Mouse (Mus musculus): Measurements from ENCODE around the gene Elf2. TPM values are rescaled to one million over a fixed set of nuclear protein-coding genes. Genes with fewer than 3 reads are reported as not detected.
"Not testable (repeated sequence)": the region's sequence is repeated elsewhere in the genome, so short reads cannot be mapped to it uniquely, and the experiment has no call there.

Elf2 gene
- polyA plus RNA-seq, 1 experiment from 2014 or later = 50.7 TPM

GRCm38 (mm10) chr3:51327429-51327797 lies 13.1 kb downstream of the Elf2 start:
- Histone ChIP-seq H3K4me2 (no peak overlapping the region), H3K9ac (no peak overlapping the region), H3K27ac (replicated peaks) (no peak overlapping the region), H3K36me3 (peaks cover 23% of the 10 kb centered on the region), H3K27me3 (replicated peaks) (no peaks in the 10 kb centered on the region), H3K4me1 (peaks cover 16% of the 10 kb centered on the region), H3K9me3 (0 out of 2 replicates have a peak, but pooled peaks cover 5% of the 10 kb centered on the region), H3K4me3 (no peak overlapping the region)
- 92% methylated on average over 5 of the region's 5 CpGs for WGBS
- ATAC-seq (ENCODE audit: extremely low read depth, insufficient number of reproducible peaks, low FRiP score, low TSS enrichment) = no peak

- ATAC-seq (ENCODE audit: extremely low read depth, insufficient number of reproducible peaks, low FRiP score, low TSS enrichment) = no peak
- Histone ChIP-seq H3K4me1 (peaks cover 16% of the 10 kb centered on the region), H3K4me3 (no peak overlapping the region), H3K27me3 (replicated peaks) (no peaks in the 10 kb centered on the region), H3K27ac (replicated peaks) (no peak overlapping the region), H3K9ac (no peak overlapping the region), H3K9me3 (0 out of 2 replicates have a peak, but pooled peaks cover 5% of the 10 kb centered on the region), H3K4me2 (no peak overlapping the region), H3K36me3 (peaks cover 29% of the 10 kb centered on the region)
- WGBS = 75% methylated on average over 3 of the region's 3 CpGs
Measured at GRCm38 (mm10) chr3:51326664-51327428, 13.6 kb downstream of the Elf2 start.

DNA sequence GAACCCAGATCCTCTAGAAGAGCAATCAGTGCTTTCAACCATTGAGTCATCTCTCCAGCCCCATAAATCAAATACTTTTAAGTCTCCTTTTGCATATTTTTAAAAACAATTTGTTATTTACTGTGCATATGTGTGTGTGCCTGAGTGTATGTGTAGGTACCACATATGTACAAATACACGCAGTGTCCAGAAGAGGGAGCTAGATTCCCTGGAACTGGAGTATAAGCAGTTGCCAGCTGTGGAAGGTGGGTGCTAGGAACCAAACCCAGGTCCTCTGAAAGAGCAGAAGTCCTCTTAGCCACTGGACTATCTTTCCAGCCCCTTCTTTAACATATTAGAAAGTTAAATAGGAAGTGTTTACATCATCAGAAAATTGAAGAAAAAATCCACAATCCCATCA lies 15.0 kb downstream of the Elf2 start:
- peaks cover 39% of the 10 kb centered on the region for H3K36me3 ChIP-seq
- 0 out of 2 replicates have a peak, but pooled peaks cover 5% of the 10 kb centered on the region for H3K9me3 ChIP-seq
- H3K9ac ChIP-seq = no peak overlapping the region
- no peak overlapping the region for H3K27ac ChIP-seq (replicated peaks)
- H3K4me1 ChIP-seq = peaks cover 16% of the 10 kb centered on the region
- H3K4me2 ChIP-seq = no peak overlapping the region
- ATAC-seq (ENCODE audit: extremely low read depth, insufficient number of reproducible peaks, low FRiP score, low TSS enrichment) = no peak
- H3K27me3 ChIP-seq (replicated peaks) = no peaks in the 10 kb centered on the region
- WGBS = 83% methylated on average over 1 of the region's 1 CpGs
- H3K4me3 ChIP-seq = no peak overlapping the region

GRCm38 (mm10) chr3:51323006-51323405 lies 17.5 kb downstream of the Elf2 start:
- no peaks in the 10 kb centered on the region for H3K27me3 ChIP-seq (replicated peaks)
- H3K27ac ChIP-seq (replicated peaks) = no peak overlapping the region
- H3K9me3 ChIP-seq = 0 out of 2 replicates have a peak, but pooled peaks cover 5% of the 10 kb centered on the region
- peaks cover 56% of the 10 kb centered on the region for H3K36me3 ChIP-seq
- 94% methylated on average over 14 of the region's 14 CpGs for whole genome bisulfite sequencing
- ATAC-seq (ENCODE audit: extremely low read depth, insufficient number of reproducible peaks, low FRiP score, low TSS enrichment) = no peak
- no peak overlapping the region for H3K4me3 ChIP-seq
- H3K4me2 ChIP-seq = no peak overlapping the region
- H3K9ac ChIP-seq = no peak overlapping the region
- H3K4me1 ChIP-seq = peaks cover 4% of the 10 kb centered on the region; the same call in 1 of the 2 replicates

- Histone ChIP-seq H3K4me1 (peaks cover 9% of the 10 kb centered on the region; the same call in 1 of the 2 replicates), H3K9me3 (0 out of 2 replicates have a peak, but pooled peaks cover 5% of the 10 kb centered on the region), H3K27me3 (replicated peaks) (no peaks in the 10 kb centered on the region), H3K4me2 (no peak overlapping the region), H3K9ac (no peak overlapping the region), H3K4me3 (no peak overlapping the region), H3K27ac (replicated peaks) (no peak overlapping the region), H3K36me3 (peaks cover 59% of the 10 kb centered on the region)
- WGBS = 84% methylated on average over 7 of the region's 7 CpGs
- ATAC-seq (ENCODE audit: extremely low read depth, insufficient number of reproducible peaks, low FRiP score, low TSS enrichment) = no peak
Measured at GRCm38 (mm10) chr3:51322326-51322725, 18.1 kb downstream of the Elf2 start.

DNA sequence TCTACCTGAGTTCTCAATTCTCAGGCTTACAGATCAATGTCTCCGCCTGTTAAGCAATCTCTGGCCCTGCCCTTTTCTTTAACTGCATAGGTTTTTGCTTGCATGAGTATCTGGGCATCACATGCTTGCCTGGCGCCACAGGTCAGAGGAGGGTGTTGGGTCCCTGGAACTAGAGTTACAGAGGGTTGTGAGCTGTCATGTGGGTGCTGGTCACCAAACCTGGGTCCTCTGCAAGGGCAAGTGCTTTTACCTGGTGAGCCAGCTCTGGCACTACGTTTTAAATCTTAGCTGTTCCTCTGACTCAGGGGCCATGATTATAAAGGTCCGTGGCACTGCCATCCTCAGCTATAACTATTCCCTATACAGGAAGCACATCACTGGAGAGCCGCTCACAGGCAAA lies 19.3 kb downstream of the Elf2 start:
- Histone ChIP-seq H3K27me3 (replicated peaks) (no peaks in the 10 kb centered on the region), H3K36me3 (peaks cover 59% of the 10 kb centered on the region), H3K27ac (replicated peaks) (no peak overlapping the region), H3K4me2 (no peak overlapping the region), H3K9me3 (0 out of 2 replicates have a peak, but pooled peaks cover 5% of the 10 kb centered on the region), H3K4me3 (no peak overlapping the region), H3K4me1 (peaks cover 15% of the 10 kb centered on the region), H3K9ac (no peak overlapping the region)
- no peak for ATAC-seq (ENCODE audit: extremely low read depth, insufficient number of reproducible peaks, low FRiP score, low TSS enrichment)
- WGBS = 79% methylated on average over 5 of the region's 5 CpGs

DNA sequence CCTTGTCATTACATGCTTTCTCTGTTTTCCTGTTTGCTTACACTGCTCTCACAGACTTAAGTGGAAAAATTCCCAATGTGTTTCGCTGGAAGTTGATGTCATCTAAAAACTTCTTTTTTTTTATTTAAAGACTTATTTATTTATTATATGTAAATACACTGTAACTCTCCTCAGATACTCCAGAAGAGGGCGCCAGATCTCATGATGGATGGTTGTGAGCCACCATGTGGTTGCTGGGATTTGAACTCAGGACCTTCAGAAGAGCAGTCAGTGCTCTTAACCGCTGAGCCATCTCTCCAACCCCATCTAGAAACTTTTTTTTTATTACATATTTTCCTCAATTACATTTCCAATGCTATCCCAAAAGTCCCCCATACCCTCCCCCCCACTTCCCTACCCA lies 22.4 kb downstream of the Elf2 start:
- H3K27me3 ChIP-seq (replicated peaks); H3K9ac ChIP-seq; ATAC-seq (ENCODE audit: extremely low read depth, insufficient number of reproducible peaks, low FRiP score, low TSS enrichment); H3K4me3 ChIP-seq; H3K27ac ChIP-seq (replicated peaks); H3K9me3 ChIP-seq; H3K4me2 ChIP-seq: not testable (repeated sequence)
- 86% methylated on average over 3 of the region's 3 CpGs for WGBS
- H3K4me1 ChIP-seq = peaks cover 15% of the 10 kb centered on the region
- H3K36me3 ChIP-seq = peaks cover 40% of the 10 kb centered on the region

DNA sequence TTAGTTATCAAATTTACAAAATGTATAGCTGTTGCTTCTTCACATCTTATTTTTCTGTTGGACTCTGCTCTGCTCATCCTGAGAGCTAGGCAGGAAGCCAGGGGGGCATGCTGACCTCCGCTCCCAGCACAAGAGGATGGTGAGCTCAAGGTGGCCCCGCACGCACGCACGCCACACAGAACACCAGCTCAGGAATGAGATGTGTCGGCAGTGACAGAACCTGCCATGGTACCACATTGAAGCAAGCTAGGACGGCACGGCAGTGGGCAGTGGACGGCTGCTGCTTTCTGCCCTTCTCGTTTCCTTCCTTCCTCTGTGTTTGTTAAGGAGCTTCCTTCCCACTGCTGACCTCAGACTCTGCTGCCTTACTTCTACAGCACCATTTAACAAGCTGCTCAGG lies 23.6 kb downstream of the Elf2 start:
- 56% methylated on average over 10 of the region's 10 CpGs for WGBS

DNA sequence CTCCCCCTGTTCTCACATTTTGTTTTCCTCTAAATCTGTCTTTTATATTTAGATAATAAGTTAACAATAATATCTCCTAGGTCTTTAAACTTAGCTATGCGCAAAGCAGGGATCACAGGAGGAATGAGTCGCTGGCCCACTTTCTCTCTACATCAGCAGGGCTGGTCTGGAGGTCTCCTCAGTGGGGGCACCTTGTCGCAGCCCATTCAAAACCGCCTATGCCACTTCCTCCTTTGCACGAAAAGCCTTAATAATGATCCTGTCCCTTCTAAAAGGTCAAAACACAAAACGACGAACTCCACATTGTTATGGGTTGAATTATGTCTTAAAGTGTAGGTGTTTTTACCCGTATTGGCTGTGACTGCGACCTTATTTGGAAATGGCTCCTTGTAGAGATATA lies 28.8 kb downstream of the Elf2 start:
- Histone ChIP-seq H3K9me3 (no peaks in the 10 kb centered on the region; the same call in 1 of the 2 replicates), H3K4me1 (peaks cover 31% of the 10 kb centered on the region), H3K27ac (replicated peaks) (no peak overlapping the region), H3K36me3 (peaks cover 9% of the 10 kb centered on the region), H3K4me3 (no peak overlapping the region), H3K27me3 (replicated peaks) (no peaks in the 10 kb centered on the region), H3K9ac (no peak overlapping the region), H3K4me2 (no peak overlapping the region)
- WGBS = 39% methylated on average over 9 of the region's 9 CpGs
- no peak for ATAC-seq (ENCODE audit: extremely low read depth, insufficient number of reproducible peaks, low FRiP score, low TSS enrichment)

More for the DNA sequence above, 23.6 kb downstream of the Elf2 start:
- Histone ChIP-seq H3K4me3 (no peak overlapping the region), H3K9ac (no peak overlapping the region), H3K9me3 (no peaks in the 10 kb centered on the region), H3K27me3 (replicated peaks) (no peaks in the 10 kb centered on the region), H3K36me3 (peaks cover 30% of the 10 kb centered on the region), H3K4me1 (peaks cover 16% of the 10 kb centered on the region), H3K27ac (replicated peaks) (no peak overlapping the region), H3K4me2 (no peak overlapping the region)
- no peak for ATAC-seq (ENCODE audit: extremely low read depth, insufficient number of reproducible peaks, low FRiP score, low TSS enrichment)

DNA sequence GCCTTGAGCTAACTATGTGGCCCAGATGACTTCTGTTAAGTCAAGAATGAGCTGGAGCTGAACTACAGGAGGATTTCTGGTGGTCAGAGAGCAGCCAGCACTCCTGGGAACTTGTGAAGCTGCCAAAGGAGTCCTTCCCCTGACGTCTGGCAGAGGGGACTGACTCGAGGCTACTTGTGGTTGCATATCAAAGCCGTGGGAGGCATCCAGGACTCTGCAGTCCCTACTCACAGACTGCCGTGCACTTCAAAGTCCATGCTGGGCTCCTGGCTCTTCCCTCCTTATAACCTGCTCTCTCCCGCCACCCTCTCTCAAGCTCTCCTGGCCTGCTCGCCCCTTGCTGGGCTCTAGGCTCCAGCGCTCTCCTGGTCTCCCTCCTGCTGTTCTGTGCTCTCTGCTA lies 30.4 kb downstream of the Elf2 start:
- Histone ChIP-seq H3K9ac (peak overlapping the region; percentile 73), H3K4me1 (peaks cover 30% of the 10 kb centered on the region), H3K27me3 (replicated peaks) (no peaks in the 10 kb centered on the region), H3K9me3 (no peaks in the 10 kb centered on the region; the same call in 1 of the 2 replicates), H3K4me3 (no peak overlapping the region), H3K27ac (replicated peaks) (peak overlapping the region; percentile 72), H3K36me3 (peaks cover 16% of the 10 kb centered on the region), H3K4me2 (peak overlapping the region; percentile 34)
- ATAC-seq (ENCODE audit: extremely low read depth, insufficient number of reproducible peaks, low FRiP score, low TSS enrichment) = no peak
- 27% methylated on average over 7 of the region's 7 CpGs for WGBS

- Histone ChIP-seq H3K9me3 (no peaks in the 10 kb centered on the region; the same call in 1 of the 2 replicates), H3K9ac (no peak overlapping the region), H3K36me3 (peaks cover 23% of the 10 kb centered on the region), H3K4me2 (no peak overlapping the region), H3K27ac (replicated peaks) (no peak overlapping the region), H3K4me3 (no peak overlapping the region), H3K27me3 (replicated peaks) (no peaks in the 10 kb centered on the region), H3K4me1 (peaks cover 48% of the 10 kb centered on the region)
- 27% methylated on average over 2 of the region's 2 CpGs for WGBS
- no peak for ATAC-seq (ENCODE audit: extremely low read depth, insufficient number of reproducible peaks, low FRiP score, low TSS enrichment)
Measured at GRCm38 (mm10) chr3:51306621-51307020, 33.8 kb downstream of the Elf2 start.

DNA sequence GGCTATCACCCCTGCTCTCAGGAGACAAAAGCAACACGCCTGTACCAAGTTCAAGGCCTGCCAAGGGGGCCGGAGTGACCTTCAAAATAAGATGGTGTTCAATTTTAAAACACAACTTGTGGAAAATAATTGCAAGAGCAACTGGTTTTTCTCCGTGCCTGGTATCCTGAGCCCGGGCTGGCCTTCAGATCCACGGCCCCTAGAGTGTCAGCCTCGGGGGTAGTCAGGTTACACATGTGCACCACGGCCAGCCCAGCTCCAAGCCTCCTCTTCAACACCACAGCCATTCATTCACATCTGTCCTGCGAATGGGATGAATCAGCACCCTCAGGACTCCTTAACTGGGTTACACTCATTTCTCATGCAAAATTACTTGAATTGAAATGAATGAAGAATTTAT lies 34.5 kb downstream of the Elf2 start:
- H3K36me3 ChIP-seq = peaks cover 26% of the 10 kb centered on the region
- H3K9ac ChIP-seq = no peak overlapping the region

More for the DNA sequence above, 34.5 kb downstream of the Elf2 start:
- H3K9me3 ChIP-seq = no peaks in the 10 kb centered on the region; the same call in 1 of the 2 replicates
- H3K4me1 ChIP-seq = peaks cover 41% of the 10 kb centered on the region
- H3K27me3 ChIP-seq (replicated peaks) = no peaks in the 10 kb centered on the region
- no peak overlapping the region for H3K4me3 ChIP-seq
- H3K4me2 ChIP-seq = no peak overlapping the region
- WGBS = 78% methylated on average over 8 of the region's 8 CpGs
- no peak for ATAC-seq (ENCODE audit: extremely low read depth, insufficient number of reproducible peaks, low FRiP score, low TSS enrichment)
- H3K27ac ChIP-seq (replicated peaks) = no peak overlapping the region

All from heart, embryonic 13.5 days (tissue).